Mouse (Mus musculus) layer of hippocampus, adult 8-10 months (tissue): ENCODE data around the gene Ccdc155. TPM values are rescaled to one million over a fixed set of nuclear protein-coding genes. Genes with fewer than 3 reads are reported as not detected.
"Not testable (repeated sequence)": the region's sequence is repeated elsewhere in the genome, so short reads cannot be mapped to it uniquely, and the experiment has no call there.

Experiments used
- DNase-seq, 2 experiments: peaks; one replicate each; pipeline ENCODE4 v3.0.0; 2022; ENCODE audit warnings: low spot score in 2 of 2
- total RNA-seq, 4 experiments: library from RNA; stranded (reverse); gene quantifications; 2 replicates each; pipeline ENCODE4 v1.2.4; 2022

The Ccdc155 gene
- total RNA-seq, 4 experiments from 2014 or later = 2.5 to 4.8 (median 3.6) TPM

DNA sequence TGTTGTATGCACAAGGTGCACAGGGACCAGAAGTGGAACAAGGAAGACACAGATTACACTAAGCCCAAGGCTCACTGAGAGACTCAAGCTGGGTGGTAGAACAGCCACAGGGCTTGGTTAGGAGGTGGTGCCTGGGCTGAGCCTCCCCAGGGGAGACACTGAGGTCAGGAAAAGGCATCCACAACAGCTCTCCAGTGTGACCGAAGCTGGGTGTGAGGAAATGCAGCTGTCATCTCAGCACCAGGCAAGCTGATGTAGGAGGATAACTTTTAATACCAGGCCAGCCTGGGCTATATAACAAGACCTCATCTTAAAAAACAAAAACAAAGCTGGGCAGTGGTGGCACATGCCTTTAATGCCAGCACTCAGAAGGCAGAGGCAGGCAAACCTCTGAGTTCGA is 13.5 kb downstream of the Ccdc155 start:
- DNase-seq = no peak

DNA sequence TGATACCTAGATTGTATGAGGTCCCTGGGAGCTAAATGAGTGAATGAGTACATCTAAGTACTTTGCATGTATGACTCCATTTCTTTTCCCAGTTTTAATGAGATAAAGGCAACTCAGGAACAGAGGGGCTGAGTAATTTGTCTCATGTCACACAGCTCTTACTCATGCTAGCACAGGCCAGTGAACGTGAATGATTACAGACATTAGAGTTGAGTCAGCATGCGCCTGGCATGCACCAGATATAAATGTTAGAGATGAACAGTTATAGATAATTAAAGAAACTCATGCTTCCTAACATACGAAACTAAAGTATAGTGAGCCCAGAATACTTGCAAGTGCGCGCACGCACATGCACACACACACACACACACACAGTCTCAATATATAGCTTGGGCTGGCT is 14.5 kb downstream of the Ccdc155 start:
- no peak for DNase-seq

- no peak for DNase-seq
Measured at GRCm38 (mm10) chr7:45189600-45189999, 15.1 kb downstream of the Ccdc155 start.

- DNase-seq = no peak
Measured at GRCm38 (mm10) chr7:45185921-45186320, 18.8 kb downstream of the Ccdc155 start.

DNA sequence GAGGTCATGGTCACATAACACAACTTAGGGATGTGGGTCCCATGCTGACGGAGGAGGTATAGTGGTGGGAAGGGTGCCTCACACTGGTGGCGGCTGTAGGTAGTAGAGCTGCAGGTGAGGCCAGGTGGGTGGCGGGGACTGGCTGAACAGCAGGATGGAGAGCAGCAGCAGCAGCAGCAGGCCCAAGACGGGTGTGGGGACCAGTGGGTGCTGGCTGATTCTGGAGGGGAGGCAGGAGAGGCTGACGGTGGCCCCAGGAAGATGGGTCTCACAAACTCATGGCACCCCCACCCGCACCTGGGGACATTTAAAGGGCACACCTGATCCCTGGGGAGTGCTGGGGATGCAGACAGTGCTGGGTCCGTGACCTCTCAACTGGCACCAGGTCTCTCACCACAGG is 21.0 kb downstream of the Ccdc155 start:
- no peak for DNase-seq

DNA sequence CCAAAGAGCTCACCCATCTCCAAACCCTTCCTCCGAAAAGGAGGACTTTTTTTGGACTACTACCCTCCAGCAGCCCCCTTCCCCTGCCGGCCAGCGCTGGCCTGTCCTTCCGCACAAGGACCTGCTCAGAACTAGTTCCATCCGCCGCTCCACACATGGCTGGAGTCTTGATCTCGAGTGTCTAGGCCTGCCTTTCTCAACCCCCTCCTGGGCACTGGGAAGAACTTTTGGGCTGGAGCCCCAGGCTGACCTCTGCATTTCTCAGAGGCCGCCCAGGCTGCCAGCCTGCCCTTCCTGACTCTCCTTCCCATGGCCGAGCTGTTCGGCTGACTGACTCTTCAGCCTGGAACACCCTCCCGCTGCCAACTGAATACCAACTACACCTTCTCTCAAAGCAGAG is 22.1 kb downstream of the Ccdc155 start:
- DNase-seq = no peak

DNA sequence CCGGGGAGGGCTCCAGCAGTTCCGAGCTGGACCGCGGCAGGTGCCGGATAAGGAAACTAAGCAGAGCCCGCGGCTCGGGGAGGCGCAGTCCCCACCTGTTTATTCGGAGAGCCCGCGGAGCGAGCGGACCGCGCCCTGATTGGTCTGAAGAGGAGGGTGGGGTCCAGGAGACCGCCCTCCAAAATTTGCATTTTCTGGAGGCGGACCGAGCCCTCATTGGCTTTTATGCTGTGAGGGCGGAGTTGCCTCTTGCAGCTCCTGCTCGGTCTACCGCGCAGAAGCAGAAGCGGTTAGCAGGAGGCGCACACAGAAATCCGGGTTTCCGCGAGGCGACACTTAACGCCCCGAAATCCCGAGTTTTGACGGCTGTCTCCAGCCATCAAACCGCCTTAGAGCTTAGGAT is 22.5 kb downstream of the Ccdc155 start:
- DNase-seq = peak; percentile 81 to 82

DNA sequence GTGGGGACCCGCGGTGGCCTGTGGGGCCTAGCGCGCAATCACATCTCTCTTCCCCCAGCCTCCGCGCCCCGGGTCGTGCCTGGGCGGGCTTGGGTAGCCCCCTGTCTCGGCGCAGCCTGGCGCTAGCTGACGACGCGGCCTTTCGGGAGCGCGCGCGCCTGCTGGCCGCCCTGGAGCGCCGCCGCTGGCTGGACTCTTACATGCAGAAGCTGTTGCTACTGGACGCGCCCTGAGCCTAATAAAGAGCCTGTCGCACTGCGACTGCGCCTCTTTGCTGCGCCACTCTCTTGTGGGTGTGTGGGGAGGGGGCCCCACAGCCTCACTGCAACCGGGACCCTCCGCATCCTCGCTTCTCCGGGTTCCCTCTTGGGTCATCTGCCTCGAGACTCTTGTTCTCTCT is 23.2 kb downstream of the Ccdc155 start:
- no peak for DNase-seq

GRCm38 (mm10) chr7:45180896-45181477 is 23.7 kb downstream of the Ccdc155 start, which contains the start of gene Pth2:
Gene Pth2, plus strand, starts transcription at chr7:45180995.
- DNase-seq = no peak

DNA sequence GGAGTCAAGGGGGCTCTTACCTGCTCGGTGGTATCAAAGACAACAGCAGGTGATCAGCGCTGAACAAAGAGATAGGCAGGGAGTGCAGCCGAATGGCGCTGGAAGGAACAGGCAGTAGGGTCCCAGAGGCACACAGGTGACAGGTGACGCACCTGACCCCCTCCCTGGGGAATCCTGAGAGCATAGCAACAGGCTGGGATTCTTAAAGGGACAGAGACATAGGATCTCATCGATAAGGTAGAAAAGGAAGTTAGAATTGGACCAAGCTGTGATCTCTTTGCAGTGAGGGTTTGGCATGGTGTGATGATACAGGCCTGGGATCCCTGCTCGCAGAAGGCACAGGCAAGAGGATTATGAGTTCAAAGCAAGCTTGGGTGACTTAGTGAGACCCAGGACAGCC is 25.2 kb downstream of the Ccdc155 start, which contains the start of gene Gfy:
Gene Gfy, minus strand, starts transcription at position 101 of the 400 bp plus-strand sequence.
- DNase-seq = no peak

DNA sequence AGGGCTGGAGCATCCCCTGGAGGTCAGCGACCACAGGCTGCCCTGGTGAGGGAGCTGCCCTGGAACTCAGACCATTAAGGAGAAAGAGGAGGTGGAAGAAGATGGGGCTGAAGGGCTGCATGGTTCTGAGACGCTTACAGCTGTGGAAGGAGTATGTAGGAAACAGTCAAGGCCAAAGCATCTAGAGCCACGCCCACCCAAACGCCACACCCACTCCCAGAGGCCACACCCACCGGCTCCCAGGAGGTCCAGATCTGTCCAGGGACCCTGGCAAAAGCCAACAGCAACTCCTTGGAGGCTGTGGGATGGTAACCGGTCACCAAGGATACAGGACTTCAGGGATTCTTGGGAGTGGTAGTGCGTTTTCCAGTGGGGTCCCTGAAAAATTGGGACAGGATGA is 26.1 kb downstream of the Ccdc155 start:
- DNase-seq = no peak

GRCm38 (mm10) chr7:45176356-45176755 is 28.3 kb downstream of the Ccdc155 start:
- no peak for DNase-seq

GRCm38 (mm10) chr7:45175929-45176328 is 28.8 kb downstream of the Ccdc155 start:
- no peak for DNase-seq

DNA sequence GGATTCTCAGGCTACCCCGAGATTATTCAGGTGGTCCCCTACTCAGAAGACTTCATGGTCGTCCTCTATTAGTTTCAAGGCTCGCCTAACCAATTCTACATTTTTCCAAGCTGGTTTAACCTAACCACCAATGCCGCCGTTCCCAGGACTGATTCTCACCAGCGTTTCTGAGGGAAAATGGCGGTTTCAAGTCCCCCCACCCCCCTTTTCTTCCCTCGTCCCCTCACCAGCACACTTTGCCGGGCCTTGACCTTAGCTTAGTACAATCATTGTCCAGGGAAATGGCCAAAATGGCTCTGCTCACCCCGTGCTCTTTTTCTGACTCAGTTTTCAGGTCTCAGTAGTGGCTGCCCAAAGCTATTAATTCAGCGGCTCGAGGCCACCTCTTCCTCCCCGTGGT is 29.3 kb downstream of the Ccdc155 start:
- DNase-seq = no peak

GRCm38 (mm10) chr7:45174567-45175280 is 30.0 kb downstream of the Ccdc155 start:
- DNase-seq = no peak

DNA sequence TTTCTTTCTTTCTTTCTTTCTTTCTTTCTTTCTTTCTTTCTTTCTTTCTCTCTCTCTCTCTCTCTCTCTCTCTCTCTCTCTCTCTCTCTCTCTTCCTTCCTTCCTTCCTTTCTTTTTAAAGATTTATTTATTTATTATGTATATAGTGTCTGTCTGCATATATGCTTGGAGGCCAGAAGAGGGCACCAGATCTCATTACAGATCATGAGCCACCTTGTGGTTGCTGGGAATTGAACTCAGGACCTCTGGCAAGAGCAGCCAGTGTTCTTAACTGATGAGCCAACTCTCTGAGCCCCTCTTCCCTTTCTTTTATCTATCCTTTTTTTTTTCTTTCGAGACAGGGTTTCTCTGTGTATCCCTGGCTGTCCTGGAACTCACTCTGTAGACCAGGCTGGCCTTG is 30.9 kb downstream of the Ccdc155 start:
- DNase-seq = not testable (repeated sequence)

- no peak for DNase-seq
Measured at GRCm38 (mm10) chr7:45172974-45173373, 31.7 kb downstream of the Ccdc155 start.

- peak; percentile 61 to 73 for DNase-seq
Measured at GRCm38 (mm10) chr7:45169495-45169894, 35.2 kb downstream of the Ccdc155 start.

- DNase-seq = no peak
Measured at GRCm38 (mm10) chr7:45168656-45169055, 36.0 kb downstream of the Ccdc155 start.

- DNase-seq = peak; percentile 66 to 69
Measured at GRCm38 (mm10) chr7:45167761-45168445, 36.8 kb downstream of the Ccdc155 start.

DNA sequence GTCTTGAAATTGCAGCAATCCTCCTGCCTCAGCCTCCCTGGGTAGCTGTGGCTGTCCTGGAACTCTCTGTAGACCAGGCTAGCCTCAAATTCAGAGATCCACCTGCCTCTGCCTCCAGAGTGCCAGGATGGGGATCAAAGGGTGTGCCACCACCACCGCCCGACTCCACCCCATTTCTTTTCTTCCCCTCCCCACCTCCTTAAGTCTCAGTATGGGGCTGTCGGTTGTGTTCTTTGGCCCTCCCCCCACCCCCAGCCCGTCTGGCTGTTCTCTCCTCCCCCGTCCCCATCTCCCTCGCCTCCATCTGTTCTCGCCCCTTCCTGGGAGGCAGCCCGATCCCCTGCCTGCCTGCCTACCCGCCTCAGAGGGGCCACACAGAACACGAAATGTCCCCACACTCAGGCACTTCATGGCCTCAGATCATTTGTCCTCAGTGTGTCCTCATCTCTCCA is 37.7 kb downstream of the Ccdc155 start:
- peak in 1 of 2 experiments; percentile 61 for DNase-seq

DNA sequence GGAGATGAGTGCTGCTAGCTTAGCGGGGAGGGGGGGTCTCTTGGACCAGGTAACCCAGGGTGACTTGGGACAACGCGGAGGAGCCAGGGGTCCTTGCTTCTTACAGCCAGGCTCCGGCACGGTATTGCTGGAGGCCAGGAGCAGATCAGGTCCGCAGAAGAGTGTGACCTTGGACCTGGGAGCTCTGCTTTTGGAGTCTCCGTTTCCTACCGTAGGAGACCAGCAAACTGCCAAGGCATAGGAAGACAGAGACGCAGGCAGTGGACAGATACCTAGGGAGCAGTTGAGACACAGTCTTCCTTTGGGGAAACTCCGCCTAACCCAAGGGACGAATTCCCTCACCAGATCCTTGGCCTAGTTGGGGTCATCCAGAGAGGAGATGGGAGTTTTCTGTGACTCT is 39.0 kb downstream of the Ccdc155 start:
- DNase-seq = no peak
